Mouse (Mus musculus) bone marrow macrophage, adult 2 months (primary cell): ENCODE results near the gene Swt1.

Experiments
- CTCF ChIP-seq: IDR thresholded peaks from 2 replicates; pipeline ENCODE4 v1.5.1; 2012; ENCODE audit warnings: low read depth, mild to moderate bottlenecking, low read length, moderate library complexity
- POLR2A ChIP-seq: IDR thresholded peaks from 2 replicates; pipeline ENCODE4 v1.6.1; 2012; ENCODE audit warnings: mild to moderate bottlenecking, low read depth, low read length, borderline replicate concordance

DNA sequence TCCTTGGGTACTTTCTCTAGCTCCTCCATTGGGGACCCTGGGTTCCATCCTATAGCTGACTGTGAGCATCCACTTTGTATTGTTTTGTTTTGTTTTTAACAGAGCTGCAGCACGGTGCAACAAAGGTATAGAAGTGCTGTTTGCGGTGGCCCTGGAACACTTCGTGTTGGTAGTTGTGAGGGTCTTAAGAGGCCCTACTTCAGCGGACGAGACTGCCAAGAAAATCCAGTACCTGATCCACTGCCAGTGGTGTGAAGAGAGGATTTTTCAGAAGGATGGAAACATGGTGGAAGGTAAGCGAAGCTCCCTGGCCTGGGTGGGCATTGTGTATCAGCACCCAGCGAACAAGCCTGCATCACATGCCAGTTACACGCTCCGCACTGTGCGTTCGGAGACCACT, 23.7 kb upstream of the Swt1 start:
- no peak for TF ChIP-seq CTCF
- no peak for TF ChIP-seq POLR2A
